Mouse (Mus musculus) embryonic stem cell, embryonic (primary cell): Measurements from ENCODE around the gene Gpr156.

Source experiments
- CTCF ChIA-PET, 4 experiments: fragments of 300-600 bp in 2 of 4; fragments of 350-600 bp in 2 of 4; sonication (Branson Sonifier 250); formaldehyde crosslinking; loops; one replicate each; lab custom pipeline; 2022; ENCODE audit warnings: inconsistent platforms in 2 of 4; lab: Charles Lee
- POLR2A ChIA-PET, 4 experiments: fragments of 300-600 bp in 2 of 4; fragments of 350-600 bp in 2 of 4; sonication (Branson Sonifier 250); formaldehyde crosslinking; loops; one replicate each; lab custom pipeline; 2022; ENCODE audit warnings: antibody characterized with exemption in 4 of 4, inconsistent platforms in 1 of 4; lab: Charles Lee

The Gpr156 gene

GRCm38 (mm10) chr16:37972357-37972756 is 56.1 kb downstream of the Gpr156 start:
- CTCF ChIA-PET = interaction anchor here in 1 of 4 experiments (1.3 kb wide), 1 partner anchor 225 kb away, joined by 3 read pairs; no protein-coding TSS in a partner anchor
- POLR2A ChIA-PET = interaction anchor here in 2 of 4 experiments (1.2 to 2.0 kb wide), 3 partner anchors 9 to 115 kb away, joined by 3 to 4 read pairs (median 4); no protein-coding TSS in a partner anchor

DNA sequence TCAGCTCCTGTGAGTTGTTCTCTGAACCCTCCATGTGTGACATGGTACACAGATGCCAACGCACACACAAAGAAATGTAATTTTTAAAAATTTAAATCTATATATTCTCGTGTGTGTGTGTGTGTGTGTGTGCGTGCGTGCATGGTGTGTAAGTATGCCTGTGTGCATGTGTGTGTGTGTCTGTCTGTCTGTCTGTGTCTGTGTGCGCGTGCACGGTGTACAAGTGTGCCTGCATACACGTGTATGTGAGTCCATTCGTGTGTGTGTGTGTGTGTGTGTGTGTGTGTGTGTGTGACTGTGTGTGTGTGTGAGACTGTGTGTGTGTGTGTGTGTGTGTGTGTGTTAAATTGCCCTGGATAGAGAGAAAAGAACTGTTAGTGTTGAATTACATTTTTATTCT is 56.9 kb downstream of the Gpr156 start:
- CTCF ChIA-PET = interaction anchor here in 1 of 4 experiments (0.7 kb wide), 1 partner anchor 1985 kb away, joined by 3 read pairs; no protein-coding TSS in a partner anchor
- POLR2A ChIA-PET = interaction anchor here in 3 of 4 experiments (0.7 to 2.0 kb wide), 5 partner anchors 10 to 769 kb away, joined by 3 to 6 read pairs (median 4); partner anchors contain the start of gene B4galt4 (in 1 of the 3)

GRCm38 (mm10) chr16:37973855-37974519 is 57.7 kb downstream of the Gpr156 start:
- ChIA-PET POLR2A (interaction anchor here in 3 of 4 experiments (0.7 to 2.0 kb wide), 6 partner anchors 11 to 768 kb away, joined by 3 to 6 read pairs (median 4); partner anchors contain the start of gene B4galt4 (in 1 of the 3)), CTCF (interaction anchor here in 3 of 4 experiments (0.7 to 1.8 kb wide), 5 partner anchors 20 to 1986 kb away, joined by 3 to 11 read pairs (median 4); no protein-coding TSS in a partner anchor)

GRCm38 (mm10) chr16:37974520-37975340 is 58.4 kb downstream of the Gpr156 start:
- ChIA-PET CTCF (interaction anchor here (0.6 to 1.8 kb wide), 8 partner anchors 20 to 265 kb away, joined by 3 to 11 read pairs (median 4); no protein-coding TSS in a partner anchor), POLR2A (interaction anchor here in 3 of 4 experiments (0.5 to 1.6 kb wide), 6 partner anchors 13 to 497 kb away, joined by 3 to 4 read pairs (median 3); no protein-coding TSS in a partner anchor)

DNA sequence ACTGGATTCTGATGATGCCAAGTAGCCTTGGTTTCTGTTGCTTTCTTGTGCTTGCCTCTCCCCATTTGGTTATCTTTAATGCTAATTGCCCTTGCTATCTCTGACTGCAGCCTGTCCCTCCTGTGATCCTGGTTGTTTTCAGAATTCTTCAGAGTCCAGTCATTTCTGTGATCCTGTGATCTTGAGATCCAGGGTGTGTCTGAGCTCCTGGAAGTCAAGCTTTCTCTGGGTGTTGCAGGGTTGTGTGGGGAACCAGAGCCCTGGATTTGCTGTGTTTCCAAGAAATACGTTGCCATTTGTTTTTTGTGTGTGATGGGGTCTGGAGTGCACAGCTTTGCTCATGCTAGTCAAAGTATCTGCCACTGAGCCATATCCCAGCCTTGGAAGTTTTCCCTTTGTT is 65.6 kb downstream of the Gpr156 start:
- POLR2A ChIA-PET = no interaction called here
- CTCF ChIA-PET = no interaction called here

- CTCF ChIA-PET = interaction anchor here in 3 of 4 experiments (0.5 to 1.2 kb wide), 4 partner anchors 38 to 209 kb away, joined by 3 to 4 read pairs (median 3); no protein-coding TSS in a partner anchor
- POLR2A ChIA-PET = interaction anchor here in 2 of 4 experiments (0.8 to 1.7 kb wide), 4 partner anchors 12 to 100 kb away, joined by 3 read pairs; partner anchors contain the start of gene Gsk3b (in 2 of the 2)
Observed at GRCm38 (mm10) chr16:37988211-37988865, 72.0 kb downstream of the Gpr156 start.

- POLR2A ChIA-PET = interaction anchor here in 1 of 4 experiments (1.4 to 1.7 kb wide), 2 partner anchors 15 to 101 kb away, joined by 3 to 4 read pairs; no protein-coding TSS in a partner anchor
Observed at GRCm38 (mm10) chr16:37989796-37990195, 73.5 kb downstream of the Gpr156 start.

DNA sequence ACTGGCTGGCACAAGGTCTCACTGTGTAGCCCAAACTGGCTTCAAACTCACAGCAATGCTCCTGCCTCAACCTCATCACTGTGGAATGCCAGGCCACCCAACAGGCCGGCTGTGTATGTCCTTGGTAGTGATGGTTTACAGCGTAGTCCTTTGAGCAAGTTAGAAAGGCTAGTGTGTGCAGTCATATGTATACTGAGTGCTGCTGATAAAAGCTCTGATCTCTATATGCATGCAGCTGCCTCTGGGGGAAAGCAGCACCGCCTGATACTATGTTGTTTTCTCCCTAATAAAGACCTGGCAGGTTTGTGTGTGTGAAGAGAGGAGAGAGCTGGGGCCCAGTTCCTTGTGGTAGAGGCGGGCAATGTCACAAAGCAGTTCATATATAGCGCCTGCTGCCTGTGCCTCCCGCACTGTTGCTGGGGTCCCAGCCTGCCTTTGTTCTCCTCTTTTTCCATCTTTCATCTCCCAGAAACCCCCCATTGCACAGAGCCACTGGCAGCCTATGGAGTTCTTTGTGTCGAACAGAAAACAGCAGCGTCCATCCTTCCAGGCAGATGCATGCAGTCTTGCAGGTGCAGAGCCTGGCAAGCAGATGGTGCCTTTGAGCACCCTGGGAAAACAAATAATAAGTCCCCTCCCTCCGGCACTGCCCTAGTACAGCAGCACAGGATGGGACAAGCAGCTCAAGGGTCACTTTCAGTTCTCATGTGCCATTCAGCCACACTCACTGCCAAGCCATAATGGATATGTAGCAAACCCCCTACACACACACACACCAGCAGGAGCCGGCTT is 74.5 kb downstream of the Gpr156 start:
- CTCF ChIA-PET = interaction anchor here in 1 of 4 experiments (0.6 kb wide), 1 partner anchor 206 kb away, joined by 3 read pairs; no protein-coding TSS in a partner anchor

More at GRCm38 (mm10) chr16:37989796-37990195, 73.5 kb downstream of the Gpr156 start:
- CTCF ChIA-PET = interaction anchor here in 1 of 4 experiments (1.2 kb wide), 1 partner anchor 207 kb away, joined by 3 read pairs; no protein-coding TSS in a partner anchor

GRCm38 (mm10) chr16:37992806-37993205 is 76.5 kb downstream of the Gpr156 start:
- ChIA-PET CTCF (no interaction called here), POLR2A (no interaction called here)

More for the DNA sequence above, 74.5 kb downstream of the Gpr156 start:
- POLR2A ChIA-PET = interaction anchor here in 2 of 4 experiments (0.6 to 1.4 kb wide), 5 partner anchors 11 to 345 kb away, joined by 3 to 5 read pairs (median 4); partner anchors contain the start of gene Gsk3b (in 1 of the 2)

- ChIA-PET POLR2A (interaction anchor here in 2 of 4 experiments (0.7 to 1.7 kb wide), 3 partner anchors 94 to 190 kb away, joined by 3 to 12 read pairs (median 5); partner anchors contain the start of gene Gsk3b (in 1 of the 2)), CTCF (interaction anchor here (0.5 to 2.0 kb wide), 41 partner anchors 9 to 339 kb away, joined by 3 to 19 read pairs (median 4); partner anchors contain the start of genes Gsk3b (in 1 of the 4) and Nr1i2 (in 1 of the 4))
Observed at GRCm38 (mm10) chr16:37994647-37995046, 78.4 kb downstream of the Gpr156 start.

- POLR2A ChIA-PET = interaction anchor here in 2 of 4 experiments (0.5 to 0.7 kb wide), 2 partner anchors 90 to 1172 kb away, joined by 3 to 4 read pairs; no protein-coding TSS in a partner anchor
- CTCF ChIA-PET = no interaction called here
Observed at GRCm38 (mm10) chr16:37997771-37998170, 81.5 kb downstream of the Gpr156 start.

GRCm38 (mm10) chr16:37999762-38000161 is 83.5 kb downstream of the Gpr156 start:
- ChIA-PET POLR2A (interaction anchor here in 2 of 4 experiments (0.7 to 1.3 kb wide), 6 partner anchors 12 to 522 kb away, joined by 3 to 5 read pairs (median 3); partner anchors contain the start of genes Gsk3b (in 1 of the 2) and Timmdc1 (in 1 of the 2)), CTCF (interaction anchor here in 2 of 4 experiments (0.6 to 1.1 kb wide), 4 partner anchors 88 to 197 kb away, joined by 3 to 6 read pairs (median 4); no protein-coding TSS in a partner anchor)

GRCm38 (mm10) chr16:38000178-38000577 is 83.9 kb downstream of the Gpr156 start:
- CTCF ChIA-PET = interaction anchor here in 2 of 4 experiments (0.6 to 1.1 kb wide), 4 partner anchors 88 to 197 kb away, joined by 3 to 6 read pairs (median 4); no protein-coding TSS in a partner anchor
- POLR2A ChIA-PET = interaction anchor here in 2 of 4 experiments (0.7 to 1.3 kb wide), 6 partner anchors 12 to 522 kb away, joined by 3 to 5 read pairs (median 3); partner anchors contain the start of genes Gsk3b (in 1 of the 2) and Timmdc1 (in 1 of the 2)

- POLR2A ChIA-PET = interaction anchor here in 3 of 4 experiments (0.7 to 1.5 kb wide), 6 partner anchors 11 to 453 kb away, joined by 3 to 6 read pairs (median 4); partner anchors contain the start of gene Gsk3b (in 2 of the 3)
- CTCF ChIA-PET = no interaction called here
Observed at GRCm38 (mm10) chr16:38001766-38002165, 85.5 kb downstream of the Gpr156 start.

DNA sequence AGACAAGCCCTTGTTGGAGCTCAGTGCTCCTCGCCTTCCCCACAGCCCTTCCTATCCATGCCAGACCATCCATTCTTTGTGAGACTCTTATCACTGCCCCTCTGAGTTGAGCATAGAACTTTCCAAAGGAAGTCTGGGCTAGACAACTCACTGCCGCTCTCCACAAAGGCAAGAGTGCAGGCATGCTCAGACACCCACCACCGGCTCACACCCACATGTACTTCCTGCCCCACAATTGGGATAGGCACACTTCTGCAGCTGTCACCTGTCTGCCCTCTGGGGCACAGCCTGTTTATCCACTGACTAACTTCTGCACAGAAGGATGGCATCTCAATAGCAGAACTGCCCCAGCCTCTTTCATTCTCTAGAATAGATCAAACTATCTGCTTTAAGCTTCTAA is 86.2 kb downstream of the Gpr156 start:
- ChIA-PET POLR2A (interaction anchor here in 1 of 4 experiments (1.5 kb wide), 1 partner anchor 86 kb away, joined by 3 read pairs; the partner anchor contains the start of gene Gsk3b), CTCF (interaction anchor here in 1 of 4 experiments (1.5 kb wide), 1 partner anchor 8 kb away, joined by 3 read pairs; no protein-coding TSS in a partner anchor)
